Mouse (Mus musculus) layer of hippocampus, postnatal 36 days (tissue): ENCODE results near the gene BC048562. TPM values are rescaled to one million over a fixed set of nuclear protein-coding genes. Genes with fewer than 3 reads are reported as not detected.

Experiments used
- DNase-seq, 2 experiments: peaks; one replicate each; pipeline ENCODE4 v3.0.0; 2022
- total RNA-seq, 2 experiments: library from RNA; stranded (reverse); gene quantifications; 2 replicates each; pipeline ENCODE4 v1.2.3; 2021

BC048562 gene
- total RNA-seq, 2 experiments from 2014 or later: not detected

DNA sequence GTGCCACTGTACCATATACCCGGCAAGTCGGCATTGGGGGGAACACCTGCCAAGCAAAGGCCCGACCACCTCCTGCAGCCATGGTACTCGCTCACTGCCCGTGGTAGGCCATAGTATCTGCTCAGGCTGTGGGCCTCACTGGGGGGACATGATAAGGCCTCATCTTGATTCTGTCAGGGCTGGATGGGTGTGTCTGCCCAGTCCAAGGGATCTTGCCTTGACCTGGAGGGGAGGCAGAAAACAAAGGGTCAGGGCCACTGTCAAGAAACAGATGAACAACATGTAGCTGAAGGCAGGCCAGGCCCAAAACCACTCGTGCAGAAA is 14.8 kb downstream of the BC048562 start:
- DNase-seq: no peak

DNA sequence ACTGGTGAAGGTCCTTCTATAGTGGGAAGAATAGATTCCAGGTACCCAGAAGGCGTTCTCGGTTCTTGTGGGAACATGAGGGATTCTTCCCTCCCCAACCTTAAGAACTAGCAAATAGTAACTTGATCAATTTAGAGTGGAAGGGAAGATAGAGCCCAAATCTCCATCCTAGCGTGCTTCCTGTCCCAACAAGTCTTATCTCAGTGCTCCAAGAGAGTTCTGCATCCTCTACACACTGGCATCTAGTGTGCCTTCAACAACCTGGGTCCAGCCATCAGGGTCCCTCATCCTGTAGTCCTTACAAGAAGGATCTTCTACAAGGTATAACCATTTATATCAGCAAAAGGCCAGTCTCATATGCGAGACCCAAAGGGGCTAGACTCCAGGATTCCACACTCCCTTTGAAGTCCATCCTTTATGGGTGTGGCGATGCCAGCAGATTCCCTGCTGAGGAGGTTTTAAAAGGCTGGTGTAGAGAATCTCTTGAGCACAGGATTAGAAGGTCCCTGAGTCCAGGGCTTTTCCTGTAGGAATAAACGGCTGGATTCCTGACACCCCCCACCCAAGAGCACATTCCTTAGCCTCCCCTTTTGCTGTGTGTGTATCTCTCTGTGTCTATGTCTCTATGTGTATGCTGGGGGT is 15.4 kb downstream of the BC048562 start:
- no peak for DNase-seq

DNA sequence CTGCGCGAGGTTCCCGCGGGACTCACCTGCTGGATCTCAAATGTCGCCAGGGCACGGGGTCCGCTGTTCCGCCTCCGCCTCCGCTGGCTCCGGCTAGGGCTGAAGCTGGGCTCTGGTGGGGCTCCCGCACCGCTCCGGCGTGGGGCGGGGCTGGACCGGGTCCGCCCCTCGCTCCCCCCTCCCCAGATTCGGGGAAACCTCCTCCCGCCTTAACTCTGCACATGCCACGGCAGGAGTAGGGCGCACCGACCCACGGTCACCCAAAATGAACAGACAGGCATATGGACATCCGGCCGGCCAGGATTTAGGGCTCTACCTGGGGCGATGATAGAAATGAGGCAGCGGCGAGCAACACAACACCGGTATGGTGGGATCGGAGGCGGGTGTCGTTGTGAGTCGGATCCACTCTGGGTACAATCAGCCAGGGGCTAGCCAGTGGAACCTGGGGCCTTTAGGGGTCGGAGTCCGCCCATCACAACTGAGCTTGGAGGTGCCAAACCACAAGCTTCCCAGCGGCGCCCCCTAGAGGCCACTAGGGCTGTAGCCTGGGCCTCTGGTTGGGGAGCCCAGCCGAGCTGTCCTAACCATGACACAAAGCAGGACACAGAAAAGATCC is 16.1 kb downstream of the BC048562 start:
- peak; percentile 83 to 85 for DNase-seq

DNA sequence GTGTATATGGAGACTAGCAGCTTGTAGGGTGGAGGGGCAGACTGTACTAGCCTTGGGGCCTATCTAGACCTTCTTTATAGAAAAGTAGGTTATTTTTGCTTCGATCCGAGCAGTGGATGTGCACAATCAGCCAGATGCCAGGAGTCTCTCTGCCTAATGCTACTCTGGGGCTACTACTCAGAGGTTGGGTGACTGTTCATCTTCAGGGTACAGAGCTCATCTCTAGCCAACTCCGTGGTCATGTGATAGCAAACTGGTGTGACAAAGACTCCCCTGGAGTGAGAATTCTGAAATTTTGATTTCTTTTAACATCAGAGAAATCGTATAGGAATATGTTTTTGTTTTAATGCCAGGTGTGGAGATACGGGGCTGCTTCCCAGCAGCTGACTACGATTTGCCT is 16.6 kb downstream of the BC048562 start:
- DNase-seq: no peak

DNA sequence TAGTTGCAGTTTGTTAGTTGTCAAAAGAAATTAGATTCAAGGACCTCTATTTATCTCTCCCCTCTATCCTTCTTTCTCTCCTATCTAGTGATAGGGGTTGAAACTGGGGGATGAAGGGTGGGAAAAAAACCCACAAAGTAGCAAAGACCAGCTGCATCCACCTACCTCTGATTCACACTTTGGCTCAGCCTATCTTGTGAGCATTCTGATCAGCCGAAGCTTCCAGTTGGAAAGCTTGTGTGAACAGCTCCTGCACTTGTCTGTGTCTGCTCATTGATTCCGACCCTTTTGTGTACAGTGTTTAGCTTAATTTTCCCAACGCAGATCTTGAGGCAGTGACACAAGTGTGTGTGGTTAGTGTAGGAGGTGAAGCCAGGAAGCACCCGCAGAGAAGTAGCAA is 17.2 kb downstream of the BC048562 start:
- no peak for DNase-seq

DNA sequence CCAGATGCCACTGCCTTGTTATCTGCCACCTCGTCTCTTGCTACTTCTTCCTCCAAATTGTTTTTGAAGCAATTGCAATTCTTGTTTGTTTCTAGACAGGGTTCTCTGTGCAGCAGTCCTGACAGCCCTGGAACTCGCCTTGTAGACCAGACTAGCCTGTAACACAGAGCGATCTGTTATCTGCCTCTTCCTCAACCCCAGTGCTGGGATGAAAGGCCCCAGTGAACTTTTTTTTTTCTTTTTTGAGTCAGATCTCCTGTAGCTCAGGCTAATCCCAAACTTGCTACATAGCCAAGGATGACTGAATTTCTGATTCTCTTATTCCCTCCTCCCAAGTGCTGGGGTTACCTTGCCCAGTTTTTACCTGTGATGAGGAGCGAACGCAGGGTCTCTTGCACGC is 18.1 kb downstream of the BC048562 start:
- DNase-seq: no peak

DNA sequence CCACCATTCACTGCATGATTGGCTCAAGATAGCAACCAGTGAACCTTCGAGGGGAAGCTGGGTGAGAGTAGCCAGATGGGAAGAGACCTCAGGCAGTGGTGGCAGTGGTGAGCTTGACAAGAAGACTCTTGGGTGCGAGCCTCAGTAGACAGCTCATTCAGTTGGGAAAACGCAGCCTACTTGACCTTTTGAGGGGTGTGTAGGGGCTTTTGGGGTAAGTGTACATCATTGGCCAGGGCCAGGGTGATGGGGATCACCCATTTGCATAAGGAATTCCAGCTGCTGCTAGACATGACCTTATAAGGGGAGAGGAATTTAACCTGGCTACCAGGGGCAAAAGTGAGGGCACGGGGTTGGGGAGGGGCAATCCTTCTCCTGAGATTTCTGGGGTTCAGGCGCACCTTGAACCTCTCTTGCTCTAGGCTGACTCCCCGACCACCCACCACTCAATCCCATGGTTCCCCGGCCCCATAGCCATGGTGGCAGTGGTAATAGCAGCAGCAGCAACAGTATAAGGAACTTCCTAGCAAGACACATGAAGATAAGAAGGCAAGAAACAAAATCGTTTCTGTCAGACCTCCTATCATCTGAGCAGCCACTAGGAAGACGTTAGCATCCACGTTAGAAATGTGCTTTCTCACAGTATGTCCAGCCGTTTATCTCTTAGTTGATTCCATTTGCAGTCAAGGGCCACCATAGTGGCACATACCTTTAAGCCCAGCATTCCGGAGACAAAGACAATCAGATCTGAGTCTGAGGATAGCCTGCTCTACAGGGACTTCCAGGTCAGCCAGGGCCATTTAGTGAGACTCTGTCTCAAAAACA is 19.7 kb downstream of the BC048562 start:
- DNase-seq: no peak

DNA sequence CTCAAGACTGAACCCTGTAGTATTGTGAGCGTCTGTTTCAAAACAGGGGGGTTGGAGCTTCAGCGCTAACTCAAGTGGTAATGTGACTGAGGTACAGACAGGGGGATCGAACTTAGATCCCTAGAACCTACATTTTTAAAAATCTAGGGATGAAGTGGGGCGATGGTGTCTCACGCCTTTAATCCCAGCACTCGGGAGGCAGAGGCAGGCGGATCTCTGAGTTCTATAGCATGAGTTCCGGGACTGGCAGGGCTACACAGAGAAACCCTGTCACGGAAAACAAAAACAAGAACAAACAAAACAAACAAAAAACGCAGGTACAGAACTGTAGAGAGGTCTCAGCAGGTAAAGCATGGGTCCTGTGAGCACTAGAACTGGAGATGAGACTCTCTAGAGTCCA is 20.7 kb downstream of the BC048562 start:
- no peak for DNase-seq

DNA sequence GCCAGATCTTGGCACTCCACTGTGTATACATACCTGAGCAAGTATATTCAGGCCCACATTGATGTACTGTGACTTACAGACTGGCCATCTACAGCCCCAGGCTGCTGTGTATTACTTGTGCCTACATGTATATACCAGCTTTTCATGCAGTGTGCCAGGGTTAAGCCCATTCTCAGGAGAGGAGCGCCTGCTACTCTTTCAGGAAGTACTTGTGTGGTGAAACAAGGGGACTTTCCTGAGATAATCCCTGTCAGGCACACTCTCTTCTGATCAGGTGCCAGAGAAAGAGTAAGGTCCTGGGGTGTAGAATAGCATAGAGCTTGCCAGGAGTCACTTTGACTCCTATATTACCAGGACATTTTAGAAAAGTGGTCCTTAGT is 23.6 kb downstream of the BC048562 start:
- DNase-seq: no peak

DNA sequence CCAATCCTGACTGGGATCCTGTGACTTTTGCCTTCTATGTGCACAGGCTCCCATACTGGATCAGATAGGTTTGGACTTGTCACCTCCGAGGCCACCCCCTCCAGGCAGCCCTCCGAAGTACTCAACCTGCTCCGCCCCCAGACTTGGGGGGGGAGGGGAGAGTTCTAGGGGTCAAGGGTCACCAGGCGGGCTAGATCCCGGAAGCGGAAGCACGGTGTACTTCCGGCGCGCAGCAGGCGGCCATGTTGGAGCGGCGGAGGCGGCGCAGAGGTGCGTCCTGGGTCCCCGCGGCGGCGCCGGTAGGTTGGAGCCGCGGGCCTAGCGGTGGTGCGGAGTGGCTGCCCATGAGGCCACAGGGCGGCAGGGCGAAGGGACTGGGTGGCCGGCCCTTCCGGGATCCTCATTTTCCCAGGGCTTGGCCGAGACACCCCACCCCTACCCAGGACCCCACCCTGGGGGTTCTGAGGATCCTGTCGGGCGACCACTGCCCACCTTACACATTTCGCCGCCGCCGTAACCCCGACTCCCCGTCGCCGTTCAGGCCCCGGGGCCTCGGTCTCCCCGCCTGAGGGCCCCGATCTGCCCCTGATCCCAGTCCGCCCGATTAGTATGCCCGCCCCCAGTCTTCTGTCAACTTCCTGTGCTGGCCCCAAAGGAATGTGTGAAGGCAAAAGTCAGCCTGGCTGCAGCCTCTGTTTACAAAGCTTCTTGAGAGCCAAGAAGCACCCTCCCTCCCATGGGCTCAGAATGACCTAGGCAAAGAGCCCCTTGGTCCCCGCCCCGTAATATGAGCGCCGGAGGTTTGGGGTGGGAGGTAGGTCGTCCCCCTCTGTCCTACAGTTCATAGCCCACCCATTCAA is 24.3 kb downstream of the BC048562 start, which contains the start of gene Ccdc71:
TSS of gene Ccdc71 (plus strand) at position 209 of the 860 bp plus-strand sequence.
- DNase-seq: peak; percentile 84 to 85

DNA sequence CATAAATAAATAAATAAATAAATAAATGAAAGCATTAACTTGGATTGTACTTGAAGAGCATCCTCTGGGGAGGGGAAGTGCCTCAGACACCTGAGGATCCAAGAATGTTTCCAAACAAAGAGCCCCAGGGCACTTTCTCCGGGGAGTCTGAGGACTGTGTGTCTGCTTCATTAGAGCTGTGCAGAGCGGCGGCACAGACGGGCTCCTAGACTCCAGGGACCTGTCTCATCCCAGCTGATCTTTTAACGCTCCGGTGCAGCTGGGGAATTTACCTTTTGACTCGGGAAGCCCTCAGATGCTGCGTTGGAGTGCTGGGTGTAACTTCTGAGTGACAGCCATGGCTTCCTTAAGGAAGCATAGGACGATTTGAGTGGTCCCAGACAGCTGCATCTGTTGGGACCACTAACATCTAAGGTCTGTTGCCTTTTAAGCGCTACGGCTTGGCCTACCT is 24.9 kb downstream of the BC048562 start, which contains the start of gene Klhdc8b:
TSS of gene Klhdc8b (minus strand) at position 401 of the 451 bp plus-strand sequence.
- DNase-seq: no peak

DNA sequence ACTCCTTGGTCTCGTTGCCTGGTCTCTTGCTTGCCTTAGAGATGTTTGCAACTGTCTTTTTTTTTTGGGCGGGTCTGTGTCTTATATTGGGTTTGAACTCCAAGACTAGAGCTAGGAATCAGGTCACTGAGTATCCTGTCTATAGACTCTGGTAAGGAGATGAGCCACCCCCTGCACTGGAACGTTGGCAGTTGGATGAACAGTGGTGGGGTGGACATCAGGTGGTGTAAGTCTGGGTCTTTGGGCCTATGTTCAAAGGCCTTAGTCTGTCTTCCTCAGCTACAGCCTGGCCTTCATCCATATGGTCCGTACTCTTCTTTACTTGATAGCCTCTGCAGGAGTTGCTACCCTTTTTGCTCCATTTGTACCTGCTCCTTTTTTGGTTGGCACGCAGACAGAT is 25.4 kb downstream of the BC048562 start:
- DNase-seq: no peak

DNA sequence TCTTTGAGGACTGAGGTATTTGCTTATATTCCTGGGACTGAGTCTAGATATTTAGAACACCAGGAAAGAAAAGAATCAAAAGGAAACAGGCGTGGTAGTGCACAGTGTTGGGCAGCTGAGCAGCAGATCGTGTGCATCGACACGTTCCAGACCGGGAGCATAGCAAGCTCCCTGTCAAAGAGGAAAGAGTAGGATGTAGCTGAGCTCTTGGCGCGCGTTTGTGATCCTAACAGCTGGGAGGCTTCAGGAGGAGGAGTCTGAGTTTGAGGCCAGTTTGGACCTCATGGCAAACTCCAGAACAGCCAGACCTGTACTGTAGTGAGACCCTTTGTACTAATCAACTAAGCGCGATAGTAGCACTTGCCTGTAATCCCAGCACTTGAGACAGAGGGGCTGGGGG is 25.9 kb downstream of the BC048562 start:
- DNase-seq: no peak

DNA sequence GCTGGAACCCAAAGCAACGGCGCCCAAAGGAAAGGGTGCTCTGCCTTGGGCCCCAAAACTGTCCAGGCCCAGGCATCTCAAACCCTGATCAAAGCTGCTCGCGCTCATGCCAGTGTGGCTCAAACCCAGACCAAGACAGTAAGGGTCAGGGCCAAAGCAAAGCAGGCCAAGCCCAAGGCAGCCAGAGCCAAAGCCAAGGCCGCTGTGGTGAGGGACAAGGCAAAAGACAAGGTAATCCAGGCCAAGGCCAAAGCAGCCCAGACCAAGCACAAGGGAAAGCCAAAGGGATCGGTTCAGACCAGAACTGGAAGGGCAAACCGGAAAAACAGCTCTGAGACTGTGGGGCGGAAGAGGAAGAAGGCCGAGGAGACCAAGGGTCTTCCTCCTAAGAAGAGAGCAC is 27.4 kb downstream of the BC048562 start:
- no peak for DNase-seq

DNA sequence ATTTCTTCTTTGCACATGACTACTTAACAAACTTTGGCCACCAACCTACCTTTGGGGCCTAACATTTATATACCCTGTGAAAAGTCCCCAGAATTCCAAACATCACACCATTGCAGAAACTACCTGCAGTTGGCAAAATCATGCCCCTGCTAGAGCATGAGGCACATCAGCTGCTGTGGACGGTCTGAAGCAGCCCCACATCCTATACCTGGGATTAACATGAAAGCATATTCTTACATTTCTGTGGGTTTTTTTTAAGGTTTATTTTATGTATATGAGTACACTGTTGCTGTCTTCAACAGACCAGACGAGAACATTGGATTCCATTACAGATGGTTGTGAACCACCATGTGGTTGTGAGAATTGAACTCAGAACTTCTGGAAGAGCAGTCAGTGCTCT is 29.9 kb downstream of the BC048562 start:
- no peak for DNase-seq

DNA sequence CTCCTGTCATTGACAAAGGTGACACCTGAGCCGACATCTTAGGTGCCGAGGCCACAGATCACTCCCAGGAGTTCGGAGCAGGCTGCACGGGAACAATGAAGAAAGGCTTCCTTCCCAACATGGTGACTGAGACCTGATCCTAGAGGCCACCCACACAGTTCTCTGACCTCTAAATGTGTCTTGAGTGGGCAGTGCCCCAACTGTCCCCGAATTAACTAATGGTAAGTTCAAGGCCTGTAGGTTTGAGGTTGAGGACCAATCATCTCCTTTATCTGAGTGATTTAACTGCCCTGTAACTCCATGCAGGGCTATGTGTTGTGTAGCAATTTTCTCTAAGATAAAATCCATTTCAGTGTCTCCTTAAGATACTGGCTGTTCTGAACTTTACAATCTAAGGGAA is 33.1 kb downstream of the BC048562 start:
- DNase-seq: no peak

DNA sequence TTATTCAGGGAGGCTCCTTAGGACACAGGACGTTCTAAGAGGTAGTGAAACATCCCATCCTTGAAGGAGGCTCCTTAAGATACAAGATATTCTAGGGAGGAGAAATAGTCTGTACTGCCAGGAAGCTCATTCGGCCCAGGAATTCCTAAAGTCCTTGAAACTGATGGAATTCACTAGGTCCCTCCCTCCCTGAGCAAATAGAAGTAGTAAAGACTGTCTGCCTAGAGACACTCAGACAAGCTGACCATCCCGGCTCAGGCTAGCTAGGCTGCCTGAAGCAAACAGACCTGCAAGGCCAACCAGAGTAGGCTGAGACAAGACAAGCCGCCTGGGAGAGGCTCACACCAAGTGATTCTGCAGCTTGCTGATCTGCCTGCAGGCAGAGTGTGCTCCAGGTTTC is 33.6 kb downstream of the BC048562 start:
- no peak for DNase-seq

DNA sequence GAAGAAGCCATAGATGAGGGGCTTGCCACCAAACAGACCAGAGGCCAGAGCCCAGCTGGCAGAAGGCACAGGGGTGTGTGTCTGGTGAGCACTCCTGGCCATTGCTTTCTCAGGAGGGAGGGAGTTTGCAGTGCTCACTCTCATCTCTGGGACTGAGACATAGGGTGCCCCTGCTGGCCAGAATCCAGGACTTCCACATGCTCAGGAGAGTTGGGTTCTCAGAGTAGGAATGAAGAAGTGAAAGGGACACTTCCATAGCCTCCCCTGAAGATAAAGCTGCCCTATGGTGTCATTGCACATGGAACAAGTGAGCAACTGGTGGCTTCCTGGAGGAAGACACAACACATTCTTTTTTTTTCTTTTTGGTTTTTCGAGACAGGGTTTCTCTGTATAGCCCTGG is 38.2 kb downstream of the BC048562 start:
- DNase-seq: no peak

DNA sequence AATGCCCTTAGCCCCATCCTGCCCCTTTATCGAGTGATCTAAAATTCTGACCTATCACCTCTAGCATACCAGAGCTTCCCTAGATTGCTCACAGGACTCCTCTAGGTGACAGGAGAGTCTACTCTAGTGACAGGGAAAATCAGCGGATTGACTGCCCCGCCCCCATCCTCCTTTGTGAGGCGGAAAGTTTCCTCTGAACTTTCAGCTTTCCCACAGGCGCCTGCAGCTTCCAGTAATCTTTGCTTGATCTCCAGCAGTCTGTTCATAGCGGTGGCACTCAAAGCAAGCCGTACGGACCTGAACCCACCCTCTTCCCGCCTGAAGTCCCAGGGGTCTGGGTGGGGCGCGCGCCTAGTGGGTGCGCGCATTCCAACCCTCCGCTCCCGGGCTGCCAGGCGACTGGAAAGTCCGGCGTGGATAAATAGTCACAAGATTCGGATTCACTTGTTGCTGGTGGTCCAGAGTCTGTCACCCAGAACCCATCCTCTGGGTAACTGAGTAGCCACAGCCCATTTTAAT is 42.4 kb downstream of the BC048562 start:
- DNase-seq: no peak

DNA sequence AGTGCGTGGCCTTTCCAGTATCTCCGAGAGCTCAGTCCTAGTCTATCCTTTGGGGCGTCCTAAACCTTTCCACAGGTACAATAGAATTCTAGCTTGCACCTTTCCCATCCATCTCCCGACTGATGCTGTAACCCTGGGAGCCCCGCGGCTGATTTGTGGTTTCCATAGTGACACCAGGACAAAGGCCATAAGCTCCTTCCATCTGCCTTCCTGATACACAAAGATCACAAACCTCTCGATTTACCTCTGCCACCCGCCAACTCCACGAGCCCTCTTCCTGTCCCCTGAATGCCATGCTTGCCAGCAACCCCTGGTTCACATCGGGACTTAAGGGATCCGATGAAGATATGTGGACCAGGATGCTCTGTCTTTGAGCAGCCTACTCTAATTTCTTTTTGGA is 43.0 kb downstream of the BC048562 start:
- DNase-seq: no peak

DNA sequence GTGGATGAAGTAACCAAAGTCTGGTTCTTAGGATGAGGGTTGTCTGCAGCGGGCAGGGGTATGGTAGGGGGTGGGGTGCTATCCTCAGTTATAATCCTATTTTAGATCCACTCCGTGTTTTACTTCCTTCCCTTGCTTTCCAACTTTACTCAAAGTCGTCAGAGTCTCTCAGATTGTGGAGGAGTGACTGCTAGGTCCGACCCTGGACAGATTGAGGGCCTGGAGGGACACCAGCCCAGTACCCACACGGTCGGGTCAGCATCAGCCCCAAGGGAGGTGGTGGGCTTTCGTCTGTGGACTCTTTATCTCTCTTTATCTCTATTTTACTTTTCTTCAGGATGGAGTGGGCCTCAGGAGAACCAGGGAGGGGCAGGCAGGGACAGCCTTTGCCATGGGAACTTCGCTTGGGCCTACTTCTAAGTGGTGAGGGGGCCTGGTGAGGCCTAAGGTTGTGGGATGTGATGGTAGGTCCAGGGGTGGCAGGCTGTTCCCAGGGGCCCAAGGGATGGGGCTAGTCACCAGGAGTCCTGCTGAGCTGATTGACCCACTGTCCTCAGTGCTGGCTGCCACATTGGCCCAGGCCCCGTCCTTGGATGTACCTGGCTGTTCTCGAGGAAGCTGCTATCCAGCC is 43.6 kb downstream of the BC048562 start, which contains the start of gene Lamb2:
TSS of gene Lamb2 (plus strand) at position 16 of the 631 bp plus-strand sequence.
- DNase-seq: no peak
